Mouse (Mus musculus): ENCODE data around the gene Abca7.

The Abca7 gene

DNA sequence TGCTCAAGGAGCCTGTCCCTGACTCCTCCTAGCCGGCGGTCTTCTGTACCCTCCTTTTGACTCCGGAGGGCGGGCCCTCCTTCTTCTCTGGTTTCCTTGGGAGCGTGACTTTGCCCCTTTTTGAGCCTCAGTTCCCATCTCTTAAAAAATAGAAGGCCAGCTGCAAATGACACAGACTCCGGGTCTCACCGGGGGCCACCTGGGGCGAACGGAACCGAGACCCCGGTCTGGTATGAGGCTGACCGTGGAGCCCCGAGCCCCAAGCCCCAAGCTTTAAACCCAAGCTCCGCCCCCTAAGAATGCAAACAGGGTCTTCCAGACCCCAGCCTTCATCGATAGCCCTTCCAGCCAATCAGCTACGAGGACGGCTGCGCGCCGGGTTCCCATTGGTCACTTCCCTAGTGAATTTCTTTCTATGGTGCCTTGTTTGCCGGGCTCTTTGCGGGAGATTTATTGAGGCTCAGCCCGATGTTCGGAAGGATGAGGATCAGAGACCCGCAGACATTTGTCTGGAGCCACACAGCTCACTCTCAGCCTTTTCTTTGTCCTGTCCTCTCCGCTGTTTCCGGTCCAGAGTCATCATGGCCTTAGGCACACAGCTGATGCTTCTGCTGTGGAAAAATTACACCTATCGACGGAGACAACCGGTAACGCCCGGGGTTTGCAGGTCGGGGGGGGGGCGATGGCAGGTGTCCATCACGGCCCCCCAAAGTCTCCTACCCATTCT lies 903 bp downstream of the Abca7 start:
- DNase-seq = peak; percentile 77

DNA sequence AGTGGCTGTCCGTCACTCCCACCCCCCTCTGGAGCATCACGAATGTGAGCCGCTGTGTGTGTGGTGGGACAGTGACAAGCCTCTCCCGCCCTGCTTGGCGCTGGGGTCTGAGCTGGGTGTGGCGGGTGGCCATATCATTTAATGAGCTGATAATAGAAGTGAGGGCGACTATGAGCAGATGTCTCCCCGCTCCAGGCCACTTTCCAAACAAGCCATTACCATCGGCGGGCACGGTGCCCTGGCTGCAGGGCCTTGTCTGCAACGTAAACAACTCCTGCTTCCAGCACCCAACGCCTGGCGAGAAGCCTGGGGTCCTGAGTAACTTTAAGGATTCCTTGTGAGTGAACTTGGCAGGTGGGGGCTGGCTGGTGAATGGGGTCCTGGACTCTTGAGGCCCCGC lies 1.5 kb downstream of the Abca7 start:
- DNase-seq = peak; percentile 72

DNA sequence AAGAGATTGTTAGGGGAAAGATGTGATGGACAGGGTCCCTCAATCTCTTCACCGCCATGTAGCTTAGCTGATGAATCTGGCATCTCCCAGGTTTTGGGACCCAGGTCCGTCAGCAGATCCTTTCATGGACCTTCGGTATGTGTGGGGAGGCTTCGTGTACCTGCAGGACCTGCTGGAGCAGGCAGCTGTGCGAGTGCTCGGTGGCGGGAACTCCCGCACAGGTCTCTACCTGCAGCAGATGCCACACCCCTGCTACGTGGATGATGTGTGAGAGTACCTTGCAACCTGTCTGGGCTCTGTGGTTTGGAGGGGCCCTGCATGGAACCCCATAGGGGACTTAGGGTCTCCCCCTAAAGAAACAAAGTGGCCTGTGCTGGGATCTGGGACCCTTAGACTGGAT lies 5.7 kb downstream of the Abca7 start:
- DNase-seq = no peak

DNA sequence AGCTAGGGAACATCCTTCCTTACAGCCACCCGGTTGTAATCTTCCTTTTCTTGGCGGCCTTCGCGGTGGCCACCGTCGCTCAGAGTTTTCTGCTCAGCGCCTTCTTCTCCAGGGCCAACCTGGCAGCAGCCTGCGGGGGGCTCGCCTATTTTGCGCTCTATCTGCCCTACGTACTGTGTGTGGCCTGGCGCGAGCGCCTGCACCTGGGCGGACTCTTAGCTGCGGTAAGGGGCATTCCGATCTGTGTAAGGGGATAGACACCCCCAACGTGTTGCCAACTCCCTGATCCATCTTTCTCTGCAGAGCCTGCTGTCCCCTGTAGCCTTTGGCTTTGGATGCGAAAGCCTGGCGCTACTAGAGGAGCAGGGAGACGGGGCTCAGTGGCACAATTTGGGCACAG lies 6.5 kb downstream of the Abca7 start:
- no peak for DNase-seq

DNA sequence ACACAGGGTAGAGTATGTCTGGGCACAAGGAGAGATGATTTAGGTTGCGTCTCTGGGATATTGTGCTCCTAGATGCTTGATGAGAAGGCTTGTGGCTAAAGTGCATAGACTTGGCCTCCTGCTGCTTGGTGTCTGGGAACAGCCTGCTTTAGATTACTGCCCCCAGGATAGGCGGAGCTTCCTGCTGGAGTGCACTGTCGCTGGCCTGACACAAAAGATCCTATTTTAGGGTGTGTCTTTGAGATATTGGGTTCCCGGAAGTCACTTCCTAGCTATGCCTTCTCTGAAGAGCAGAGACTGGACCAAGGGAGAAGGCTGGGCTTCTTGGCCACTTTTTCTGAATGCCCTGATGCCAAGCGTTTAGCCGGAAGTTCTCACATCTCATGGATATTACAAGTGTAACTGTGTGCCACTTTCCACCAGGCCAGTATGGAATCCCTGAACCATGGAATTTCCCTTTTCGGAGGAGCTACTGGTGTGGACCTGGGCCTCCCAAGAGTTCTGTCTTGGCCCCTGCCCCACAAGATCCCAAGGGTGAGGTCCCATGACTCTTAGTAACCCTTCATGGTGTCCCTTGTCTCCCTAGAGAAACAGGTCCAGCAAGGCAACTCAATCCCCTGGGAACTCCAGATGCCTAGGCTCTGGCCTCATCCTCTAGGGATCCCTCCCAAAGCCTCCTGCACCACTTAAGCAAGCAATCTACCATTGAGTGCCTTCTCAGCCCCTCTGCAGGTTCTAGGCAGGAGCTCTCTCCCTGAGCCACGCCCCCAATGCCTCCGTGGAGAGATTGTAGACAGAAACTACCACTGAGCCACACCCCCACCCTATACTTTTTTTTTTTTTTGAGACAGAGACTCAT lies 7.3 kb downstream of the Abca7 start:
- no peak for DNase-seq

DNA sequence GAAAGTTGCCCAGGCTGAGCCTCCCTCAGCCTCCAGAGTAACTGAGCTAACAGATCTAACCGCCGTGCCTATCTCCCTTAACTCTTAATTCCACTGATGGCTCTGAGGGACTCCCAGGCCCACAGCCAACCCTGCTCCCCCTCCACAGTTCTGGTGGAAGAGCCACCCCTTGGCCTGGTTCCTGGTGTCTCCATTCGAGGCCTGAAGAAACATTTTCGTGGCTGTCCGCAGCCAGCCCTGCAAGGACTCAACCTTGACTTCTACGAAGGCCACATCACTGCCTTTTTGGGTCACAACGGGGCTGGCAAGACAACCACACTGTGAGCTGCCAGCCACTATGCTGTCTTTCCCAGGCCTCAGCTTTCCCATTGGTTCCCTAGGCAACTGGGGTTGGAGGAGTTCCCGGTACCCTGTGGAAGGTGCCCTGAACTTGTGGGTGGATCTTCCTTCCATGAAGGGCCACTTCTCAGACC lies 8.0 kb downstream of the Abca7 start:
- DNase-seq = no peak

DNA sequence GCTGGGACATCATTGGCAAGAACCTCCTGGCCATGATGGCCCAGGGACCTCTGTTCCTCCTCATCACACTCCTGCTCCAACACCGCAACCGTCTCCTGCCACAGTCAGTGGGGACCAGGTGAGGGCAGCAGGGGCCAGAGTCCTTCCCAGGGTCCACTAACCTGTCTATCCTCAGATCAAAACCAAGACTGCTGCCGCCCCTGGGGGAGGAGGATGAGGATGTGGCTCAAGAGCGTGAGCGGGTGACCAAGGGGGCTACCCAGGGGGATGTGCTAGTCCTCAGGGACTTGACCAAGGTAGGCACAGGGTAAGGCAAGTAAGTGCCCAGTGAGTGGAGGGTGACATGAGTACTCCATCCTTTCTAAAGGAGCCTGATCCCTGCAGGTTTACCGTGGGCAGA lies 15.4 kb downstream of the Abca7 start:
- DNase-seq = no peak

DNA sequence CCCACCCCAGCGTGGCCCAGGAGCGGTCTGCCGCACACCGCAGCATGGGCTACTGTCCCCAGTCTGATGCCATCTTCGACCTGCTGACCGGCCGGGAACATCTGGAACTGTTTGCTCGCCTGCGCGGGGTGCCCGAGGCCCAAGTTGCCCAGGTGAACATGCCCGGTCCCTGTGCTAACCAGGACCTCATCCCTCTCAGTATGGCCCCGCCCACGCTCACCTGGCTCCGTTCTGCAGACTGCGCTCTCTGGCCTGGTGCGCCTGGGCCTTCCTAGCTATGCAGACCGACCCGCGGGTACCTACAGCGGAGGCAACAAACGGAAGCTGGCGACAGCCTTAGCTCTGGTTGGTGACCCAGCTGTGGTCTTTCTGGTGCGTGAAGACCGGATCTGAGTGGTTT lies 17.3 kb downstream of the Abca7 start:
- DNase-seq = no peak

DNA sequence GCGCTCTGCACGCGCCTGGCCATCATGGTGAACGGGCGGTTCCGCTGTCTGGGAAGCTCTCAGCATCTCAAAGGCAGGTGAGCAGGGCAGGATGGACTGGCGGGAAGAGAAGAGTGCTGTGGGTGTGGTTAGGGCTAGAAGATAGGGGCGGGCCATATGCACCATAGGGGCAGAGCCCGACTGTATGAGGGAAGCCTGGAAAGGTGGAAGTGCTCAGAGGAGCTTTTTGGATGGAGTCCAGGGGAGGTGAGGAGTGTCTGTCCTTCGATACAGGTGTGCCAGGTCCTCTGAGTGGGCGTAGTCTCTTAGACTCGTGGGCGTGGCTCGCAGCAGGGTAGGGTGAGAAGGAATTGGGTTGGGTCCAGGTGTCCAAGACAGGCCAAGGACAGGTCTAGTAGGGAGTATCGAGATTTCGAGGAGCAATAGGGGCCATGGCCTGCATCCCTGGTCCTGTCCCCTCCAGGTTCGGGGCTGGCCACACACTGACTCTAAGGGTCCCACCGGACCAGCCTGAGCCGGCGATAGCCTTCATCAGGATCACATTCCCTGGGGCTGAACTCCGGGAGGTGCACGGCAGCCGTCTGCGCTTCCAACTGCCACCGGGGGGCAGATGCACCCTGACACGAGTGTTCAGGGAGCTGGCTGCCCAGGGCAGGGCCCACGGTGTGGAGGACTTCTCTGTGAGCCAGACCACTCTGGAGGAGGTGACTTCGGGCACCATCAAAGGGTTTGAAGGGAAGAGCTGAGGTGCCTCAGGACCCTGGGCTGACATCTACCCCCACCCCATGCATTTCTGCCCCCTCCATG lies 18.4 kb downstream of the Abca7 start:
- DNase-seq = no peak

DNA sequence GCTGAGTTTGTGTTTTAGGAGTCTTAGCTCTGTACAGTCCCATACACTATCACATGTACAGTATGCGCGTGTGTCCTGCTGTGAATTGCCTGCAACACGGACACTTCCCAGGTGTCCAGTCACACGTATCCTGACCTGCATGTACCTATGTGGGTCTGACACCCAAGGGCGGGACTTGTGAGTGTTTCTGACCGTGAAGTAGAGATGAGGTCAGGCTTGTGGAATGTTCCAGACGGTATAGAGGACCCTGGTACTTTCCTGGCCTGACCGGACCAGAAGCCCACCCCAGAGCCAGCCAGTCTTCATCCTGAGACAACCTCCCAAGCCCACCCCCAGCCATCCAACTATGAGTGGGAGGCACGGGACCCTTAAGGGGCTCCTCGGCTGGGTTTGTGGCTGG lies 19.3 kb downstream of the Abca7 start:
- DNase-seq = no peak

DNA sequence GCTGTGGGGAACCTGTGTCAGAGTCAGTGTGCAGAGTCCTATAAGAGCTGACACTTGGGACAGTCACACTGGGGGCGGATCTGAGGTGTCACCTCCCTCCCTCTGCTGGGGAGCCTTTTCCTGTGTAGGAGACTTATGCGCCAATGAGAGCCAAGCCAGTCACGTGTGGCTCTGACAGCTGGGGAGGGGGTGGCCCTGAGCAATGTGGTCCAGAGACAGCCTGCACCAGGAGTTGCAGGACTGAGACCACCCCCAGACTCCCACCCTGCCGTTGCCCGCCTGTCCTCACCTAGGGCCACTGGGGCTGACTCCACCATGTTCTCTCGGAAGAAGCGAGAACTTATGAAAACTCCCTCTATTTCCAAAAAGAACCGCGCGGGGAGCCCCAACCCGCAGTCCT lies 20.2 kb downstream of the Abca7 start, which contains the start of gene Arhgap45:
Arhgap45 (plus strand) TSS at position 143 of the 400 bp plus-strand sequence.
- DNase-seq = no peak

DNA sequence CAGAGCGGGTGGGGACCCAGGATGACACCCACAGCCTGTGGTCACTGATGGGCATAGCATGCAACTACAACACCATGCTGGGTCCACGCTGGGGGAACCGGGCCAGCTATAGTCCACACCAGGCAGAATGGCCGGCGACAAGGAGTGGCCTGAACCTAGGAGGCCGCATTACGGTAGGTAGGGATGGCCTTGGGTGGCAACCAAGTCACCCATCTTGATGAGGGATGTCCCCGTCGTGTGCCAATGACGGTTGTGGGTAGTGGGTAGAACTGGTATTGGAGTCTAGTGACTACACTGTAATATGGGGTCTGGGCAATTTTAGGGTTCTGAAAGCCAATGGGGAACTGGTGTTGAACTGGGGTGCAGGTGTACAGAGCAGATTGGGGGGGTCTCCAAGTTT lies 20.6 kb downstream of the Abca7 start:
- no peak for DNase-seq

DNA sequence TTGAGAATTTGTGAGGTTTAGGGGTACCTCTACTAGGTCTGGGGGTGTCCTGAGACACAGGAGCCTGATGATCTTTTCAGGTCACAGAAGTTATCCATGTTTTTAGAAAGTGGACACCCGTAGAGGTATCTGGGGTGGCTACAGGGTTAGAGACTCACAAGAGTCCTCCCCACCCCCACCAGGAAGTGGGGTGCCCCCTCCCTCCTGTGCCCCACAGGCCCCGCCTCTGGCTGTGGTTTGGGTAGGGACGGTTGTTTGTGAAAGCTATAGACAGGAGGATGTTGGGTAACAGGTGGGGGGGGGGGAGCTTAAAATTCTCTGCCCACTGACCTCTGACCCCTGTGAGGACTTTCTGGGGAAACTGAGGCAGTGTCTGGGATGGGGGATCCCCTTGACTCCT lies 21.1 kb downstream of the Abca7 start:
- DNase-seq = no peak

DNA sequence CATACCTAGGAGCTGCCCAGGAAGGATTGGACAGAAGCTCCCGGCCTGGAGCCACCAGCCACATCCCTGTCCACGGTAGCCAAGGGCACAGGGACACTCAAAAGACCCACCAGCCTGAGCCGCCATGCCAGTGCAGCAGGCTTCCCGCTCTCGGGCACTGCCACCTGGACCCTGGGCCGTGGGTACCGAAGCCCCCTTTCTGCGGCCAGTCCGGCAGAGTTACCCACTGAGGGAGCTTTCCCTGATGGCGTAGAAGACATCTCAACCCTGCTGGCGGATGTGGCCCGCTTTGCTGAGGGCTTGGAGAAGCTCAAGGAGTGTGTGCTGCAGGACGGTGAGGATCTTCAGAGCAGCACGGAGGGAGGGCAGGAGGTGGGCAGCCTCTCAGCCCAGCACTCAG lies 21.5 kb downstream of the Abca7 start:
- DNase-seq = no peak

DNA sequence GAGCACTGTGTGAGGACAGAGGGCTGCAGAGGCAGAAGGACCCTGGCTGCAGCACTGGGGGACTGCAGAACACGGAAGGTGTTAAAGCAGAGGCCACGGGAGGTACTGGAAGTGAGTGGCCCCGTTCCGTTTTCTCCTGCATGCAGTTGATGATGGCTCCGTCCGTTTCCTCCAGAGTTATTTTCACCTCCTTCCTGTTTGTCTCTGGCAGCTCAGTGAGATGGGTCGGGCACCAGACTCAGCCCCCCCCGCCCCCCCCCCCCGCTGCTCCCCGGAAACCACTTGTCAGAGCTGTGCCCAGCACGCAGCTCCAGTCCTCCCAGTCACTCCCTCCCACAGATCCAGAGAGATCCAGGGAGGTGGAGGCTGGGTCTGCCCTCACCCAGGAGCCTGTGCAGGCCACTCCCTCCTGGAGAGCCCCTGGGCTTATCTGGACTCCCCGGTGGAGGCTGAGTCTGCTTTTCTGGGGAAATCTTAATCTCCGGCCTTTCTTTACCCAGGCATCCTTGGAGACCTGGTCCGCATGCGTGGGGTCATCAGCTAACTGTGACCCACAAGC lies 22.5 kb downstream of the Abca7 start:
- no peak for DNase-seq

DNA sequence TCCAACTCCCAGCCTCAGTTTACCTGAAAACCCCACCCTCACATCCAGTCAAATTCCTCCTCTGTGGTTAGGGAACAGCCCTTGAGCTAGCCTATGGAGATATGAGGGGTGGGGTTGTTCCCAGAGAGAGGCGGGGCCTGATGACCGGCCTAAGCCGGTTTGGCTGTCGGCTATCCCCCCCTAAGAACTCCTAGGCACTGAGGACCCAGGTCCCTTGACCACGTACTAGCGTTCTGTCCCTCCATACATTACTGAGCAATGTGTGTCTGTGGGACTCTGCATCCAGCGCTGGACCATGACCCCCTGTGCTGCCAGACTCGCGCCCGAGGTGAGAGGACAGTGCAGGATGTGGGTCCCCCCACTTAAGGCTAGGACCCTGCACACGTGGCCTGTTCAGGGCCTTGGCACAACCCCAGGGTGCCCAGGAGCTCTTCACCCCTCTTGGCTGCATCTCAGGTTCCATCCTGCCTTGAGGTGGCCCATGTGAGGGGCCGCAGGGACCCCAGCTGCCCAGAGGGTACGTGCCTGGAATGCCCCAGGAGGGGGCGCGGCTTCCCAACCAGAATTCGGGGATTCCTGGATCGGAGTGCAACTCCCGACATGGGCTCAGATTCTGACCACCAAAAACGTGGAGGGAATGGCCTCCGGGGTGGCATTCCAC lies 23.3 kb downstream of the Abca7 start:
- no peak for DNase-seq

DNA sequence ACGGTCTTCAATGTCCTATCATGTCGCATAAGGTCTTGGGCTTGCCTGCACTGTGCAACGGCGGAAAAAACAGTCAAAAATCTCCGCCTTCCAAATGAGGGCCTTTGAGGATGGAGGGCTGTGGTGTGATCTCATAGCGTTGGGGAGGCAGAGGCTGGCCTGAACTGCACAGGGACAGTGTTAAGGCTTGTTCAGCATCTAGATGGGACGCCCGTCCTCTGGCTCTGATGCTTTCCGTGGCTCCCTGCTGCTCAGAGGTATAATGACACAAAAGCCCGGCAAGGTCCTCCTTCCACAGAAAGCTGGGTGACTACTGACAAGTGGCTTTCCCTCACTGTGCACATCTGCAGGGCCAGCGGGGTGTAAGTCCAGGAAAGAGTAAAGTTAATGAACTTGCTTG lies 23.9 kb downstream of the Abca7 start:
- no peak for DNase-seq

DNA sequence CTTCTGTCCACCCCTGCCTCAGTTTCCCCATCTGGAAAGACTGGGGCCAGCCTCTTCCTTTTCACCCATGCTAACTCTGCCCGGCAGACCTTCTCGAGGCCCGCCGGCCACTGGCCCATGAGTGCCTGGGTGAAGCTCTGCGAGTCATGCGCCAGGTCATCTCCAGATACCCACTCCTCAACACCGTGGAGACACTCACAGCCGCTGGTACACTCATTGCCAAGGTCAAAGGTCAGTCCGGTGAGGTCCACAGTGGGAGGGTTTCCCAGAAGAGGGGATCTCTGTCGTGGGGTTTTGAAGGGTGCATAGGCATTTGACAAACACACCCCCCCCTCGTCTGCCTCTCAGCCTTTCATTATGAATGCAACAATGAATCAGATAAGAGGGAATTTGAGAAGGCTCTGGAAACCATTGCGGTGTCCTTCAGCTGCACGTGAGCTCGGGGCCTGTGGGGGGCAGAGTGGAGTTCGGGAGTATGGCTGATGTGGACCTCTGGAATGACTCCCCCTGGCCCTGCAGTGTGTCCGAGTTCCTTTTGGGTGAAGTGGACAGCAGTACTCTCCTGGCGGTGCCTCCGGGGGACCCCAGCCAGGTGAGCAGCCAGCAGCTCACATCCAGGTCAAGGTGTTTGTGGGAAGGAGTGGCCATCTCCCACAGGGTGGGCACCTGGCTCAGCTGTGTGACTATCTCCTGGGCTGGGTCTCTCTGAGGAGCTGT lies 24.5 kb downstream of the Abca7 start:
- no peak for DNase-seq

DNA sequence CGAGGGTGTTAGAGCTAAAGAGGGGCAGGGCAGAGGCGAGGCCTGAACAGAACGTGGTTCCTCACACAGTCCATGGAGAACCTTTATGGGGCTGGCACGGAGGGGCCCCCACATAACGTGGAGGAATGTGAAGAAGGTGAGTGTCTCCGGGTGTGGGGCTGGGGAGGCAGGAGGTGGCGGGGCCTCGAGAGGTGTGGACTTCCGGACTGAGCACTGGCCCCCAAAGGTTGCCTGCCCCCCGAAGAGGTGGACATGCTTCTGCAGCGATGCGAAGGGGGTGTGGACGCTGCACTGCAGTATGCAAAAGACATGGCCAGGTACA lies 25.0 kb downstream of the Abca7 start:
- DNase-seq = no peak

DNA sequence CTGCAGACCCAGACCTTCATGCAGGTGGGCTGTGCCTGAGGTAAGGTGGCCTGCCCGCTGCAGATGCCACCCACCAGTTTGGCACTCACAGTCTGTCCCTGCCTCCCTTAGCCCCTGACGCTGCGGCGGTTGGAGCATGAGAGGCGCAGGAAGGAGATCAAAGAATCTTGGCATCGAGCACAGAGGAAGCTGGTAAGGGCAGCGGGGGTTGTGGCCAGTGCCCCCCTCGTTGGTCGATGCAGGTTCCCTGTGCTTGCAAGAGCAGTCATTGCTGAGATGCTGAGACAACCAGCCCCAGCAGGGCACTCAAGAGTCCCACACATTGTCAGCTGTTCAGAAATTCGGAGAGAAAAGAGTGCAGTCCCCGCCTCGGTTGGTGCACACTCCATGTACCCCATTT lies 25.9 kb downstream of the Abca7 start:
- DNase-seq = no peak

DNA sequence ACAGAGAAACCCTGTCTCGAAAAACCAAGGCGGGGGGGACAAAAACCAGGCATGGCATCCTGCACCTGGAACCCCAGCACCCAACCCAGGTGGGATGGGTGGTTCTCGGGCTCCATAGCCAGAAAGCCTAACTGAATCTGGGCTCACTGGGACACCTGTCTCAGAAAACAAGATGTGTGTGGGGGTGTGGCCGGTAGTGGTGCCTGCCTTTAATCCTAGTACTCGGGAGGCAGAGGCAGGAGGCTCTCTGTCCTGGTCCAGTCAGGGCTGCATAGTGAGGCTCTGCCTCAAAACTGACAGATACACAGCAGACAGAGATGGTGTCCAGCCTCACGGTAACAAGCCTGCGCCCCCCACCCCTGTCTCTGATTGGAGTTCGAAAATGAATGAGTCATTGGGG lies 26.5 kb downstream of the Abca7 start:
- DNase-seq = no peak

DNA sequence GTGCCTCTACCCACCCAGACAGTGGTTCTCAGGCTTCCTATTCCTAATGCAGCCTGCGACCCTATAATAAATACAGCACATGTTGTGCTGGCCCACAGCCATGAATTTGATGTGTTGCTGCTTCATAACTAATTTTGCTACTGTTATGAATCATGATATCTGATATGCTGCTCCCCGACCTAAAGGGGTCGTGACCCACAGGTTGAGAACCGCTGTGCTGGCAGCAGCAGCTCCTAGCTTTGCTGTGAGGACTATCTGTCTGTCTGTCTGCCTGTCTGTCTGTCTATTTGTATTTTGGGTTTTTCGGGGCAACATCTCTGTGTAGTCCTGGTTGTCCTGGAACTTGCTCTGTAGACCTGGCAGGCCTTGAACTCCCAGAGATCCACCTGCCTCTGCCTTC lies 27.5 kb downstream of the Abca7 start:
- DNase-seq = no peak
